Mouse (Mus musculus): ENCODE results near the gene Trrap.

- TF ChIP-seq GATA1 (IDR thresholded peaks at IDR 0.05; ENCODE audit: borderline replicate concordance, low read length) (no peak), FLI1 (IDR thresholded peaks at IDR 0.05; ENCODE audit: low read length) (no peak)
These were observed 32.6 kb upstream of the Trrap start for GRCm38 (mm10) chr5:144734949-144735348.

Data from megakaryocyte, embryonic 14.5 days (primary cell).